Mouse (Mus musculus): ENCODE results near the gene Il20rb. TPM values are rescaled to one million over a fixed set of nuclear protein-coding genes. Genes with fewer than 3 reads are reported as not detected.

Gene Il20rb
- polyA plus RNA-seq, 1 experiment from 2014 or later: 2.2 TPM

GRCm38 (mm10) chr9:100507581-100507980 lies 21.0 kb upstream of the Il20rb start:
- Histone ChIP-seq H3K27me3 (ENCODE audit: control insufficient read depth, insufficient read depth, low read length) (no peaks in the 10 kb centered on the region), H3K9ac (ENCODE audit: low read length) (no peak overlapping the region), H3K36me3 (ENCODE audit: control insufficient read depth, insufficient read depth) (no peaks in the 10 kb centered on the region; the same call in 1 of the 2 replicates), H3K9me3 (replicated peaks; ENCODE audit: control insufficient read depth, low read length) (no peaks in the 10 kb centered on the region), H3K27ac (ENCODE audit: low read length) (peak overlapping the region; percentile 59; the same call in 1 of the 2 replicates), H3K4me1 (ENCODE audit: control insufficient read depth, insufficient read depth, low read length) (peaks cover 10% of the 10 kb centered on the region), H3K4me2 (ENCODE audit: low read depth, low read length) (no peak overlapping the region), H3K4me3 (ENCODE audit: low read length) (no peak overlapping the region)
- 79% methylated on average over 2 of the region's 2 CpGs for WGBS
- ATAC-seq (replicated peaks; ENCODE audit: extremely low read depth, insufficient read depth, low FRiP score): no peak; the same call in 1 of the 2 replicates

- ATAC-seq (replicated peaks; ENCODE audit: extremely low read depth, insufficient read depth, low FRiP score): peak; percentile 37; the same call in 1 of the 2 replicates
- no peak overlapping the region for H3K4me2 ChIP-seq (ENCODE audit: low read depth, low read length)
- no peak overlapping the region for H3K4me3 ChIP-seq (ENCODE audit: low read length)
Observed at GRCm38 (mm10) chr9:100506652-100507051, 20.1 kb upstream of the Il20rb start.

GRCm38 (mm10) chr9:100505498-100505897 lies 18.9 kb upstream of the Il20rb start:
- Histone ChIP-seq H3K4me2 (ENCODE audit: low read depth, low read length) (peak overlapping the region; percentile 25), H3K36me3 (ENCODE audit: control insufficient read depth, insufficient read depth) (peaks cover 2% of the 10 kb centered on the region), H3K4me3 (ENCODE audit: low read length) (peak overlapping the region; percentile 23), H3K27ac (ENCODE audit: low read length) (peak overlapping the region; percentile 5), H3K4me1 (ENCODE audit: control insufficient read depth, insufficient read depth, low read length) (no peaks in the 10 kb centered on the region; the same call in 1 of the 2 replicates), H3K9ac (ENCODE audit: low read length) (no peak overlapping the region), H3K9me3 (replicated peaks; ENCODE audit: control insufficient read depth, low read length) (no peaks in the 10 kb centered on the region), H3K27me3 (ENCODE audit: control insufficient read depth, insufficient read depth, low read length) (no peaks in the 10 kb centered on the region)
- no peak for ATAC-seq (replicated peaks; ENCODE audit: extremely low read depth, insufficient read depth, low FRiP score)
- WGBS: 85% methylated on average over 4 of the region's 4 CpGs

More at GRCm38 (mm10) chr9:100506652-100507051, 20.1 kb upstream of the Il20rb start:
- no peaks in the 10 kb centered on the region for H3K9me3 ChIP-seq (replicated peaks; ENCODE audit: control insufficient read depth, low read length)
- WGBS: 33% methylated on average over 2 of the region's 2 CpGs
- H3K36me3 ChIP-seq (ENCODE audit: control insufficient read depth, insufficient read depth): no peaks in the 10 kb centered on the region; the same call in none of the 2 replicates
- peak overlapping the region; percentile 32; the same call in 1 of the 2 replicates for H3K27ac ChIP-seq (ENCODE audit: low read length)
- H3K27me3 ChIP-seq (ENCODE audit: control insufficient read depth, insufficient read depth, low read length): no peaks in the 10 kb centered on the region
- H3K9ac ChIP-seq (ENCODE audit: low read length): no peak overlapping the region
- peaks cover 8% of the 10 kb centered on the region; the same call in 1 of the 2 replicates for H3K4me1 ChIP-seq (ENCODE audit: control insufficient read depth, insufficient read depth, low read length)

- Histone ChIP-seq H3K9ac (ENCODE audit: low read length) (no peak overlapping the region), H3K4me3 (ENCODE audit: low read length) (no peak overlapping the region), H3K27me3 (ENCODE audit: control insufficient read depth, insufficient read depth, low read length) (no peaks in the 10 kb centered on the region), H3K4me1 (ENCODE audit: control insufficient read depth, insufficient read depth, low read length) (peaks cover 15% of the 10 kb centered on the region), H3K27ac (ENCODE audit: low read length) (no peak overlapping the region), H3K36me3 (ENCODE audit: control insufficient read depth, insufficient read depth) (peaks cover 12% of the 10 kb centered on the region), H3K9me3 (replicated peaks; ENCODE audit: control insufficient read depth, low read length) (no peaks in the 10 kb centered on the region), H3K4me2 (ENCODE audit: low read depth, low read length) (no peak overlapping the region)
- WGBS: 67% methylated on average over 5 of the region's 5 CpGs
- ATAC-seq (replicated peaks; ENCODE audit: extremely low read depth, insufficient read depth, low FRiP score): no peak
Observed at GRCm38 (mm10) chr9:100493611-100494261, 7.1 kb upstream of the Il20rb start.

GRCm38 (mm10) chr9:100491424-100491823 lies 4.8 kb upstream of the Il20rb start:
- Histone ChIP-seq H3K4me1 (ENCODE audit: control insufficient read depth, insufficient read depth, low read length) (peaks cover 15% of the 10 kb centered on the region), H3K4me3 (ENCODE audit: low read length) (no peak overlapping the region), H3K4me2 (ENCODE audit: low read depth, low read length) (no peak overlapping the region), H3K9ac (ENCODE audit: low read length) (no peak overlapping the region), H3K27ac (ENCODE audit: low read length) (no peak overlapping the region), H3K27me3 (ENCODE audit: control insufficient read depth, insufficient read depth, low read length) (no peaks in the 10 kb centered on the region), H3K36me3 (ENCODE audit: control insufficient read depth, insufficient read depth) (peaks cover 4% of the 10 kb centered on the region; the same call in 1 of the 2 replicates), H3K9me3 (replicated peaks; ENCODE audit: control insufficient read depth, low read length) (no peaks in the 10 kb centered on the region)
- ATAC-seq (replicated peaks; ENCODE audit: extremely low read depth, insufficient read depth, low FRiP score): no peak
- WGBS: 46% methylated on average over 1 of the region's 1 CpGs

- peaks cover 15% of the 10 kb centered on the region for H3K4me1 ChIP-seq (ENCODE audit: control insufficient read depth, insufficient read depth, low read length)
- H3K4me3 ChIP-seq (ENCODE audit: low read length): no peak overlapping the region
- H3K36me3 ChIP-seq (ENCODE audit: control insufficient read depth, insufficient read depth): peaks cover 4% of the 10 kb centered on the region; the same call in 1 of the 2 replicates
- 88% methylated on average over 6 of the region's 6 CpGs for WGBS
- H3K9ac ChIP-seq (ENCODE audit: low read length): no peak overlapping the region
- H3K27me3 ChIP-seq (ENCODE audit: control insufficient read depth, insufficient read depth, low read length): no peaks in the 10 kb centered on the region
- H3K9me3 ChIP-seq (replicated peaks; ENCODE audit: control insufficient read depth, low read length): no peaks in the 10 kb centered on the region
- no peak for ATAC-seq (replicated peaks; ENCODE audit: extremely low read depth, insufficient read depth, low FRiP score)
- peak overlapping the region; percentile 56 for H3K27ac ChIP-seq (ENCODE audit: low read length)
- H3K4me2 ChIP-seq (ENCODE audit: low read depth, low read length): no peak overlapping the region
Observed at GRCm38 (mm10) chr9:100488969-100489368, 2.4 kb upstream of the Il20rb start.

GRCm38 (mm10) chr9:100488056-100488713 lies 1.6 kb upstream of the Il20rb start:
- no peak; the same call in 1 of the 2 replicates for ATAC-seq (replicated peaks; ENCODE audit: extremely low read depth, insufficient read depth, low FRiP score)
- H3K27me3 ChIP-seq (ENCODE audit: control insufficient read depth, insufficient read depth, low read length): no peaks in the 10 kb centered on the region
- peak overlapping the region; percentile 22; the same call in 1 of the 2 replicates for H3K27ac ChIP-seq (ENCODE audit: low read length)
- H3K9ac ChIP-seq (ENCODE audit: low read length): no peak overlapping the region
- 62% methylated on average over 7 of the region's 7 CpGs for WGBS
- H3K4me2 ChIP-seq (ENCODE audit: low read depth, low read length): no peak overlapping the region
- H3K4me1 ChIP-seq (ENCODE audit: control insufficient read depth, insufficient read depth, low read length): peaks cover 15% of the 10 kb centered on the region
- H3K4me3 ChIP-seq (ENCODE audit: low read length): no peak overlapping the region
- H3K9me3 ChIP-seq (replicated peaks; ENCODE audit: control insufficient read depth, low read length): no peaks in the 10 kb centered on the region
- H3K36me3 ChIP-seq (ENCODE audit: control insufficient read depth, insufficient read depth): peaks cover 4% of the 10 kb centered on the region; the same call in 1 of the 2 replicates

- Histone ChIP-seq H3K4me1 (ENCODE audit: control insufficient read depth, insufficient read depth, low read length) (no peaks in the 10 kb centered on the region), H3K4me2 (ENCODE audit: low read depth, low read length) (no peak overlapping the region), H3K27ac (ENCODE audit: low read length) (no peak overlapping the region), H3K27me3 (ENCODE audit: control insufficient read depth, insufficient read depth, low read length) (no peaks in the 10 kb centered on the region), H3K9ac (ENCODE audit: low read length) (no peak overlapping the region), H3K36me3 (ENCODE audit: control insufficient read depth, insufficient read depth) (no peaks in the 10 kb centered on the region), H3K4me3 (ENCODE audit: low read length) (no peak overlapping the region), H3K9me3 (replicated peaks; ENCODE audit: control insufficient read depth, low read length) (no peaks in the 10 kb centered on the region)
- no peak for ATAC-seq (replicated peaks; ENCODE audit: extremely low read depth, insufficient read depth, low FRiP score)
- WGBS: 75% methylated on average over 5 of the region's 5 CpGs
Observed at GRCm38 (mm10) chr9:100483318-100483717, 3.3 kb downstream of the Il20rb start.

- Histone ChIP-seq H3K27me3 (ENCODE audit: control insufficient read depth, insufficient read depth, low read length) (no peaks in the 10 kb centered on the region), H3K36me3 (ENCODE audit: control insufficient read depth, insufficient read depth) (no peaks in the 10 kb centered on the region), H3K4me1 (ENCODE audit: control insufficient read depth, insufficient read depth, low read length) (no peaks in the 10 kb centered on the region), H3K9ac (ENCODE audit: low read length) (no peak overlapping the region), H3K4me2 (ENCODE audit: low read depth, low read length) (no peak overlapping the region), H3K4me3 (ENCODE audit: low read length) (no peak overlapping the region), H3K27ac (ENCODE audit: low read length) (no peak overlapping the region), H3K9me3 (replicated peaks; ENCODE audit: control insufficient read depth, low read length) (peaks cover 9% of the 10 kb centered on the region)
- no peak for ATAC-seq (replicated peaks; ENCODE audit: extremely low read depth, insufficient read depth, low FRiP score)
- 64% methylated on average over 6 of the region's 6 CpGs for WGBS
Observed at GRCm38 (mm10) chr9:100481626-100482025, 5.0 kb downstream of the Il20rb start.

All from heart, embryonic 16.5 days (tissue).